Mouse (Mus musculus): Measurements from ENCODE around the gene Bbs2. TPM values are rescaled to one million over a fixed set of nuclear protein-coding genes. Genes with fewer than 3 reads are reported as not detected.
A peak's percentile ranks its signal among the peaks of the same experiment; 100 is the strongest.

The Bbs2 gene
- total RNA-seq, 2 experiments from 2014 or later: 7.9 to 8.4 TPM

DNA sequence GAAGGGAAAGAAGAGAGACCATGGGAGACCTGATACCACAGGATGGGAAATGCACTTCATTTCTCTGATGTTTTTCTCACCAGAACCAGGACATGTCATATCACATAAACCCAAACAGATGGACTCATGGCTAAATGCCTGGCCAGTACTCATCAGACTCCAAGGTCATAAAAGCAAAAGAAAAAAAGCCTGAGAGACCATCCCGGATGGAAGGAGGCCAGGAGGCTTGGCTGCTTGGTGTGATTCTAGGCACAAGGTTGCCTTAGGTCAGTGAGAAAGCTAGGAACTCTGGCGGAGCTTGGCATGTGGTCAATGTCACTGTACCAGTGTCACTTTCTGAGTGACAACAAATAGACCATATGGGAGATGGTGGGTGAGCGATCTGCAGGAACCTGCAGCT is 9.1 kb upstream of the Bbs2 start:
- intact Hi-C loops (cut with DNase I): no loop called here
- peak; percentile 16 to 19 for DNase-seq

- no peak for DNase-seq
- intact Hi-C loops (cut with DNase I): no loop called here
Observed at GRCm38 (mm10) chr8:94104146-94104545, 5.4 kb upstream of the Bbs2 start.

- intact Hi-C loops (cut with DNase I): loop anchor here (2.0 to 5.0 kb wide), 3 partner anchors 62 to 738 kb away; partner anchors contain the start of genes Amfr, Ciapin1, Coq9 and Nudt21
- no peak for DNase-seq
Observed at GRCm38 (mm10) chr8:94098996-94099395, 268 bp upstream of the Bbs2 start.

DNA sequence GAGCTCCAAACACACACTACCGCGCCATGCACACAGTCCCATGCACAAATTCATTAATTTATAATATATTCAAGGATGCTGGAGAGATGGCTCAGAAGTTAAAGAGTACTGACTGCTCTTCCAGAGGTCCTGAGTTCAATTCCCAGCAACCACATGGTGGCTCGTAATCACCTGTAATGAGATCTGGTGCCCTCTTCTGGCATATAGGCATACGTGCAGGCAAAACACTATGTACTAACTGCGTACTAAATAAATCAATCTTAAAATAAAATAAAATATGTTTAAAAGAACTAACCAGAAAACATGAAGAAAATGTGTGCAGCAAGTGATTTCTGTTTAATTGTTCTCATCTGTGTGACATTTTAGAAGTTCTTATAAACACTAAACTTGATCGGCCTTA is 4.4 kb downstream of the Bbs2 start:
- intact Hi-C loops (cut with DNase I): no loop called here
- no peak for DNase-seq

GRCm38 (mm10) chr8:94092848-94093247 is 5.9 kb downstream of the Bbs2 start:
- no peak for DNase-seq
- intact Hi-C loops (cut with DNase I): no loop called here

GRCm38 (mm10) chr8:94089715-94090114 is 9.0 kb downstream of the Bbs2 start:
- intact Hi-C loops (cut with DNase I): no loop called here
- no peak for DNase-seq

DNA sequence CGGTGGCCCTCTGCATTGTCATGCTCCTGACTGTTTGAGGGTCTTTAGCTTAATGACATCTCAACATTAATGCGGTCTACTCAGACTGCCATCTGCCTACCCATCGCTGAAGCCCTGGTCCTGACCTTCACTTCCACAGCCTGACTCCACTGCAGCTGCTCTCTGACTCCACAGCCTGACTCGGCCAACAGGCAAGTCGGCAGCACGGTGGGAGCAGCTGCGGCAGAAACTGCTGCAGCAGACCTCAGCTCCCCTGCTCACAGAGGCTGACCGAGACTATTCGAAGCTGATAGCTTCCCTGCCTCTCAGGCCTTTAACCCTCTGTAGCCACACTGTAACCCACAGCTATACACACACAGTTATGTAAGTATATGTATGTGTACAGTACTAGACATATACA is 10.8 kb downstream of the Bbs2 start:
- DNase-seq: no peak
- intact Hi-C loops (cut with DNase I): no loop called here

GRCm38 (mm10) chr8:94076461-94077192 is 22.1 kb downstream of the Bbs2 start:
- intact Hi-C loops (cut with DNase I): no loop called here
- DNase-seq: no peak

DNA sequence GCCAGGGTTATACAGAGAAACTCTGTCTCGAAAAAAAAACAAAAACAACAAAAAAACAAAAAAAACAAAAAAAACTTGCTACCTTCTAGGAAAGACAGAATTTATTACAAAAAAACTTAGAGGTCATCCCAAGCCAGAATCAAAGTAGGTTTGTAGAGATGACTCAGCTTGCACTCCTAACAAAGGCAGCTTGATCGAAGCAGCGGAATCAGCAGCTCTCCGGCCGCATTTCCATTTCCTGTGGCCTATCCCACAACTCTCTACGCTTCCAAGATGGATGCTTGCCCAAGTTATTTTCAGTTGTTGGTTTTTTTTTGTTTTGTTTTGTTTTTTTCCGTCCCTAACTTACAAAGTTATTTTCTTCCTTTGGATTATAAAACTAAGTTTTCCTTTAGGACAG is 29.9 kb downstream of the Bbs2 start:
- DNase-seq: no peak

DNA sequence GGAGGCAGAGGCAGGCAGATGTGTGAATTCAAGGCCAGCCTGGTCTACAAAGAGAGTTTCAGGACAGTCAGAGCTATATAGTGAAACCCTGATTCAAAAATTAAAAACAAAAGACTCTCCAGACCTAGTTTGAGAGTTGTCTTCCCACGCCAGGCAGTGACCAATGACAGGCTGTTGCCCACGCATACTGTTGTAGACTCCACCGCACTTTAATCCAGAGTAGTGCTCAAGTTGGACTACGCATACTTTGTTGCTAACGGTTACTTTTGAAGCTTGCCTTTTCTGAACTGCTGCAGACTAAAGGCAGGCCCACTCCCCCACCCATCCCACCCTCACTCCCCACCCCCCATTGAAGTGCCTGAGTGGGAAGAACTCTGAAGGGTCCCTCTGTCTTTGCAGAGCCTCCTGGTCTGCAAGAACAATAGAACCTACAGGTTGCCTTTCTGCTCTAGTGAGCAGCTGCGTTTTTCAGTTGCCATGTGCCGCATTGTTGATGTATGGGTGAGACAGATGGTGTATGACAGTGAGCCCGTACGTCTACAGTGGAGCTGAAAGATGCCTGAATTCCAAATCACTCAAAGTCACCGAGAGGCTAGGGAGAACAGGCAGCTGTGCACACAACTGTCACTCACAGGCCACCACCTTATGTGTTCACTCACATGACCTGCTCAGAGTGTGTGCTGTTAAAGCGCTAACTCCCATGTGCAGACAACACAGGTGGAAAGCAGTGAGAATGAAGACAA is 32.4 kb downstream of the Bbs2 start:
- no peak for DNase-seq
- intact Hi-C loops (cut with DNase I): no loop called here

More for the DNA sequence above, 29.9 kb downstream of the Bbs2 start:
- intact Hi-C loops (cut with DNase I): no loop called here

- intact Hi-C loops (cut with DNase I): loop anchor here (5.0 kb wide), 2 partner anchors 395 to 465 kb away; no protein-coding TSS in a partner anchor
Observed at GRCm38 (mm10) chr8:94057157-94057854, 41.4 kb downstream of the Bbs2 start.

DNA sequence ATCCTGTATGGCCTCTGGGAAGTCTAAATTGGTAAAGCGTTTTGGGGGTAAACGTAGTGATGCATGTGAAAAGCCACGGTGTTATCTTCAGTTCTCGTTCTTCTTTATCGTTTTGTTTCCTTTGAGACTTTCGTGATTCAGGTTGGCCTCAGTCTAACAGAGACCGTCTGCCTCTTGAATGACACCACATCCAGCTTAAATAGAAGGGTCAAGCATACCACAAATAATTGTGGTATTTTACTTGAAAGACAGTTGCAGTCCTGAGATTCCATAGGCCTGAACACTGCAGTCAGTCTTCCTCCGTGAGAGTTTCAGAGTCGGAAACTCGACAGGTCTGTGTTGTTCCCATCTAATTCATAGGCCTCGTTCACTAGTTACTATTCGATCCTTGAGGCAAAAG is 46.0 kb downstream of the Bbs2 start:
- DNase-seq: no peak
- intact Hi-C loops (cut with DNase I): no loop called here

More at GRCm38 (mm10) chr8:94057157-94057854, 41.4 kb downstream of the Bbs2 start:
- peak; percentile 41 to 67 for DNase-seq

DNA sequence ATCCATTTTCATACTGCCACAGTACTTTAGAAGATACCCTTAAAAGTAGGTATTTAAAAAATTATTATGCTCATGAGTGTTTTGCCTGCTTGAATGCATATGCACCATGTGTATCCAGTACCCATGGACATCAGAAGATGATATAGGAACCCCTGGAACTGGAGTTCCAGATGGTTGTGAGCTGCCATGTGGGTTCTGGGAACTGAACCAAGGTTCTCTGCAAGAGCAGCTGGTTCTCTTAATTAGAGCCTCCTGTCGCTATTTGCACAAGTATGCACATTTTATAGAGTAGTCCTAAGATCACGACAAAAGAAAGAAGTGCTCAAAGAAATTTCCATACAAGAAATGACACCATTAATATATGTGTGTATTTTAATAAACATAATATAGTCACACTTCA is 50.9 kb downstream of the Bbs2 start:
- intact Hi-C loops (cut with DNase I): no loop called here
- no peak for DNase-seq

DNA sequence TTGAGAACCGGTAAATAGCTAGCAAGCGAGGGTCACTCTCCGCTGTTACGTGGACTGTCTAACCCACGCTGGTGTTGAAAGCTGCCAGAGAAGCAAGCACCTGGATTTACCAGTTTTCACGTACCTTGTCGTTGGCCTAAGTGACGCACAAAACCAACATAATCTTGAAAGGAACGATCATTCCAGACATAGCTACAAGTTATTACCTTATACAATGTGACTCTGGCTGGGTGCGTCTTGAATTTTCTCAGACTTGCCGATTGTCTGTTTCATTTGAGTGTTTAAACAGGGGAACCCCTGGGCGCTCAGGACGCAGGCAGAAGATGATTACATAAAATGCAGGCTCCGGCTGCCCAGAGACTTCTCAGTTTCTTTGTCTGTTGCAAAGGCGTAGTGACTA is 60.9 kb downstream of the Bbs2 start:
- DNase-seq: no peak
- intact Hi-C loops (cut with DNase I): loop anchor here (1.0 to 5.0 kb wide), 2 partner anchors 26 to 59 kb away; partner anchors contain the start of genes Amfr and Bbs2

GRCm38 (mm10) chr8:94036944-94037524 is 61.7 kb downstream of the Bbs2 start, which contains the start of the genes Nudt21 and Ogfod1:
Nudt21 (minus strand) TSS chr8:94037031.
Ogfod1 (plus strand) TSS chr8:94037198.
- intact Hi-C loops (cut with DNase I): loop anchor here (1.0 to 5.0 kb wide), 2 partner anchors 25 to 60 kb away; partner anchors contain the start of genes Amfr and Bbs2
- DNase-seq: peak; percentile 89 to 90

DNA sequence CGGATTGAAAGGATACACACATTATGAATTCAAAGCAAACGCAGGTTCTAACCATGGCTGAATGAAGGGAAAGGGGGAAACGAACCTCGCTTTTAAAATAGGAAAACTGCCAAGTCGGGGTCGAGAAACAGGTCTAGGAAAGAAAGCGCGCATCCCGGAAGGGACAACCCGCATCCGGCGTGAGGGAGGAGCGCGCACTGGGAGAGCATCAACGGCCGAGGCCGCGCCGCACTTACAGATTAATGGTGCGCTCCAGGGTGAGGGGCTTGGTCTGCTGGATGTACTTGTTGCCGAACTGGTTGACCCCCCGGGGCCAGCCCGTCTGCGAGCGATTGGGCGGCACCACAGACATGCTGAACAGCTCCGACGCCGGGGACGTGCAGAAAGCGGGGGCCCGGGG is 62.2 kb downstream of the Bbs2 start:
- DNase-seq: peak; percentile 46 to 53
- intact Hi-C loops (cut with DNase I): loop anchor here (5.0 kb wide), 1 partner anchor 61 kb away; the partner anchor contains the start of gene Bbs2

- no peak for DNase-seq
- intact Hi-C loops (cut with DNase I): loop anchor here (5.0 kb wide), 1 partner anchor 62 kb away; the partner anchor contains the start of gene Bbs2
Observed at GRCm38 (mm10) chr8:94035200-94035599, 63.5 kb downstream of the Bbs2 start.

GRCm38 (mm10) chr8:94033601-94034000 is 65.1 kb downstream of the Bbs2 start:
- DNase-seq: no peak
- intact Hi-C loops (cut with DNase I): no loop called here

GRCm38 (mm10) chr8:94029701-94030100 is 69.0 kb downstream of the Bbs2 start:
- DNase-seq: no peak
- intact Hi-C loops (cut with DNase I): no loop called here

DNA sequence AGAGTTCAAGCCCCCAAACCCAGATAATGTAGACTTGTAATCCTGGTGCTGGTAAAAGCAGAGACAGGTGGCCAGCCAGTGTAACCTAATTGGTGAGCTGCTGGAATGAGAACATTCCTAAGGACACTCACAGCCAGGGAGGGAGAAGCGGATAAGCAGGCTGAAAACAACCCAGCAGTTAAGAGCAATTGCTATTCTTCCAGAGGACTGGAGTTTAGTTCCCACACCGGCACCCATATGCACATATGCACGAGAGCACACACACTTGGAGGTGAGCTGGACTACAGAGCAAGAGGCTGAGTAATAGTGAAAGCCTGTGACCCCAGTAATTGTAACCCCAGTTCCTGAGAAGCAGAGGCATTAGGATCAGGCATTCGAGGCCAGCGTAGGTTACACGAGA is 74.8 kb downstream of the Bbs2 start:
- no peak for DNase-seq
- intact Hi-C loops (cut with DNase I): loop anchor here (1.0 kb wide), 1 partner anchor 26 kb away; no protein-coding TSS in a partner anchor

Measured in heart, postnatal 36 days (tissue).